In the genomic region with DNA sequence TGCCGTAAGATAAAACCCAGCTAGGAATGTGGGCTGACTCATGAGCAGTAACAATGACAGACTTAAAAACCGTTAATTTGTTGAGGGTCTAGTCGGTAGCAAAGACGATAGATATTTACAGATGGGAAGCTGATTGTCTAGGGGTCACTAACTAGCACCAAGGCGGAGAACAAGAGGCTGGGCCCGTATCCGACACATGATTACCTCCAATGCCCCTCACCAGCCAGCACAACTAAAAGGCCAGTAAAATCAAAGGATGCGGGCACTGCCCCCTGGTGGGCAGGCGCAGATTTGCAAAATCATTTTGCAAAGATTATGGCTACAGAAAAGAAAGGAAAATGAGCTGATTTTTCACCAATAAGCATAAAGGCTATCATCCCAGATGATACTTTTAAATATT, we compare ENCODE assay signal across 9 mouse cellular contexts.
A peak's percentile ranks its signal among the peaks of the same experiment; 100 is the strongest.
DNase-seq lines count a peak whose midpoint lies in the region; ATAC-seq and TF ChIP-seq lines count a peak whose summit lies in the region.
"Had no signal": no experiment of that assay in that cellular context is flagged by ENCODE, and none has a peak within 500 bp of the region (broad histone marks: within the 10 kb centered on the region; RNA-seq: fewer than 3 reads in every experiment).

No protein-coding gene starts in this region.

- intact Hi-C loops in gastrocnemius, postnatal 14 days (cut with DNase I; ENCODE audit: low total_unique reads): no loop called here
- intact Hi-C loops in left cerebral cortex, postnatal 25 days (cut with DNase I): loop anchor here (5.0 to 10.0 kb wide), 2 partner anchors 524 to 1011 kb away; no protein-coding TSS in a partner anchor

- H3K4me1 ChIP-seq in intestine, postnatal 0 days (replicated peaks; ENCODE audit: control insufficient read depth, insufficient read depth, low read length): no peaks in the 10 kb centered on the region
- no peaks in the 10 kb centered on the region for H3K4me1 ChIP-seq in intestine, embryonic 15.5 days (replicated peaks)
- H3K4me1 ChIP-seq in olfactory bulb, adult 2 months (ENCODE audit: control insufficient read depth, insufficient read depth, low read length): no peaks in the 10 kb centered on the region
- H3K4me1 ChIP-seq: embryonic facial prominence, embryonic 12.5 days had no signal

- no peaks in the 10 kb centered on the region for H3K79me2 ChIP-seq in C2C12 (ENCODE audit: control insufficient read depth, insufficient read depth)

- TF ChIP-seq CTCF in intestine, postnatal 0 days (IDR thresholded peaks at IDR 0.05; ENCODE audit: low read depth): peak; percentile 73
- peak; percentile 45 for TF ChIP-seq CTCF in C2C12 (IDR thresholded peaks at IDR 0.05; ENCODE audit: control insufficient read depth, insufficient read depth, insufficient read length)
- peak; percentile 49; the same call in 1 of the 2 replicates for TF ChIP-seq CTCF in olfactory bulb, adult 2 months (IDR thresholded peaks at IDR 0.05; ENCODE audit: insufficient read depth, low read depth, low read length)

- no peaks in the 10 kb centered on the region for H3K79me3 ChIP-seq in C2C12 (ENCODE audit: low read depth)

- H3K27ac ChIP-seq in intestine, postnatal 0 days (ENCODE audit: low read depth, low read length): no peak overlapping the region
- no peak overlapping the region for H3K27ac ChIP-seq in intestine, embryonic 15.5 days
- H3K27ac ChIP-seq in olfactory bulb, adult 2 months (ENCODE audit: insufficient read depth, low read depth, low read length): no peak overlapping the region
- H3K27ac ChIP-seq: embryonic facial prominence, embryonic 12.5 days had no signal

- peak; percentile 61 for DNase-seq in adipocyte (ENCODE audit: low spot score)
- DNase-seq in gastrocnemius, postnatal 14 days: peak; percentile 23
- peak; percentile 35 to 56 for DNase-seq in left cerebral cortex, postnatal 25 days (ENCODE audit: low spot score in 2 of 2)
- no peak for DNase-seq in yolk sac, embryonic 10.5 days (ENCODE audit: low spot score)

- no peak for ATAC-seq in intestine, postnatal 0 days
- ATAC-seq in intestine, embryonic 15.5 days: no peak

- H3K27me3 ChIP-seq in intestine, postnatal 0 days (replicated peaks; ENCODE audit: control insufficient read depth, insufficient read depth, low read length): no peaks in the 10 kb centered on the region
- H3K27me3 ChIP-seq in intestine, embryonic 15.5 days (replicated peaks): no peaks in the 10 kb centered on the region
- no peaks in the 10 kb centered on the region for H3K27me3 ChIP-seq in C2C12 (ENCODE audit: control insufficient read depth, insufficient read depth, insufficient read length)
- H3K27me3 ChIP-seq: embryonic facial prominence, embryonic 12.5 days had no signal

- no peaks in the 10 kb centered on the region for H3K36me3 ChIP-seq in intestine, postnatal 0 days (ENCODE audit: control insufficient read depth, insufficient read depth)
- no peaks in the 10 kb centered on the region for H3K36me3 ChIP-seq in intestine, embryonic 15.5 days
- H3K36me3 ChIP-seq in C2C12 (ENCODE audit: control insufficient read depth, insufficient read depth): no peaks in the 10 kb centered on the region
- H3K36me3 ChIP-seq: embryonic facial prominence, embryonic 12.5 days had no signal

- no peak overlapping the region for H3K9ac ChIP-seq in intestine, postnatal 0 days (ENCODE audit: low read depth, low read length)
- H3K9ac ChIP-seq in intestine, embryonic 15.5 days: no peak overlapping the region
- H3K9ac ChIP-seq: embryonic facial prominence, embryonic 12.5 days had no signal

- H3ac ChIP-seq in C2C12 (ENCODE audit: control insufficient read depth, insufficient read length, low read depth): no peak overlapping the region

- TF ChIP-seq POLR2A in olfactory bulb, adult 2 months (IDR thresholded peaks at IDR 0.05; ENCODE audit: insufficient read depth, low read depth, low read length): no peak

- no peaks in the 10 kb centered on the region for H3K9me3 ChIP-seq in intestine, postnatal 0 days (ENCODE audit: control insufficient read depth)
- no peaks in the 10 kb centered on the region for H3K9me3 ChIP-seq in intestine, embryonic 15.5 days
- H3K9me3 ChIP-seq: embryonic facial prominence, embryonic 12.5 days had no signal

- no peak overlapping the region for H3K4me3 ChIP-seq in intestine, postnatal 0 days (ENCODE audit: low read depth, low read length)
- no peak overlapping the region for H3K4me3 ChIP-seq in intestine, embryonic 15.5 days (replicated peaks)
- H3K4me3 ChIP-seq in C2C12 (ENCODE audit: insufficient read depth, poor library complexity, severe bottlenecking): no peak overlapping the region
- H3K4me3 ChIP-seq in olfactory bulb, adult 2 months (ENCODE audit: insufficient read depth, low read depth, low read length): no peak overlapping the region
- H3K4me3 ChIP-seq: embryonic facial prominence, embryonic 12.5 days had no signal

- 41% methylated on average over 9 of the region's 9 CpGs for WGBS in intestine, postnatal 0 days
- WGBS in intestine, embryonic 15.5 days: 47% methylated on average over 9 of the region's 9 CpGs
- WGBS in olfactory bulb, adult 2 months: 34% methylated on average over 9 of the region's 9 CpGs

- no peak overlapping the region for H3K4me2 ChIP-seq in intestine, postnatal 0 days (replicated peaks; ENCODE audit: low read depth)
- H3K4me2 ChIP-seq in intestine, embryonic 15.5 days (replicated peaks): no peak overlapping the region
- H3K4me2 ChIP-seq: embryonic facial prominence, embryonic 12.5 days had no signal

TF ChIP-seq in C2C12, 6 proteins besides CTCF, POLR2A, EP300 and RAD21:
- TF ChIP-seq FOSL1 (IDR thresholded peaks at IDR 0.05; ENCODE audit: insufficient read depth, low read length, poor library complexity, severe bottlenecking) (peak; percentile 54), MYOG (IDR thresholded peaks at IDR 0.05; ENCODE audit: control insufficient read depth, extremely low read depth, insufficient read length) (no peak)
